Comparison of ENCODE assay signal across 8 mouse cellular contexts in genomic region chr17:26068831-26069739, GRCm38 (mm10). TPM values are rescaled to one million over a fixed set of nuclear protein-coding genes. Genes with fewer than 3 reads are reported as not detected.
A peak's percentile ranks its signal among the peaks of the same experiment; 100 is the strongest.
DNase-seq lines count a peak whose midpoint lies in the region; ATAC-seq lines count a peak whose summit lies in the region.

Gene Rab11fip3, minus strand, starts transcription at chr17:26069555.

- peak; percentile 57 for DNase-seq in adrenal gland, adult 8-10 months
- peak; percentile 95 for DNase-seq in embryo, embryonic 11 days
- peak; percentile 85 for DNase-seq in gastrocnemius, postnatal 25 days
- peak; percentile 61 to 86 for DNase-seq in left cerebral cortex, postnatal 10 days (ENCODE audit: extremely low spot score in 1 of 2, low spot score in 2 of 2)
- DNase-seq in right cerebral cortex, postnatal 14 days, result peak; percentile 73
- peak; percentile 68 to 78 for DNase-seq in urinary bladder, postnatal 4 days (ENCODE audit: low spot score in 2 of 2)

- intact Hi-C loops in left cerebral cortex, postnatal 10 days (cut with DNase I), result loop anchor here (5.0 kb wide), 1 partner anchor 57 kb away; no protein-coding TSS in a partner anchor

- ATAC-seq in inflammation-experienced regulatory T-cells, adult 6 months, result peak; percentile 97
- ATAC-seq in megakaryocyte progenitor cell, adult 5-6 weeks (replicated peaks; ENCODE audit: poor library complexity), result peak; percentile 80

RNA-seq across cellular contexts. Expression of gene Rab11fip3, which starts in this region (rescaled TPM):
- total RNA-seq in adrenal gland, adult 8-10 months (2022), result 10 to 100 TPM; 22.7 to 37.2 (median 29.9) TPM
- 10 to 100 TPM; 54.9 to 71.5 TPM for total RNA-seq in gastrocnemius, postnatal 25 days (2021)
- polyA plus RNA-seq in inflammation-experienced regulatory T-cells, adult 6 months (2017; shearing (Covaris generic)), result 1 to 10 TPM; 1.6 to 3.0 (median 2.7) TPM
- 10 to 100 TPM; 67.5 to 73.8 TPM for total RNA-seq in left cerebral cortex, postnatal 10 days (2021)
- total RNA-seq in megakaryocyte progenitor cell, adult 5-6 weeks (2015), result 0.69 and 1.6 TPM in 2 replicates
- 0.83 and 1.9 TPM in 2 replicates for total RNA-seq in megakaryocyte progenitor cell, adult 5-6 weeks (2017)

Comparison
In these comparisons a context has a peak if more than half of its experiments do, and no peak if none do; other contexts are left out.
1. Peak in every context shown above with its lines: DNase-seq and ATAC-seq.
2. RNA of gene Rab11fip3 (total RNA-seq): 67.5 to 73.8 TPM in left cerebral cortex, postnatal 10 days, 54.9 to 71.5 TPM in gastrocnemius, postnatal 25 days and 22.7 to 37.2 TPM in adrenal gland, adult 8-10 months; 0.69 to 1.9 TPM in megakaryocyte progenitor cell, adult 5-6 weeks; every median in the first group is over 4 times any median in the second.